Mouse (Mus musculus) CH12.LX (cell line): ENCODE measurements around the gene Hes2. TPM values are rescaled to one million over a fixed set of nuclear protein-coding genes. Genes with fewer than 3 reads are reported as not detected.

Experiments used
- DNase-seq: peaks from one replicate; pipeline ENCODE4 v3.0.0-alpha.2; 2013; ENCODE audit errors: extremely low read depth
- H3K27ac ChIP-seq: 2 replicates; pipeline ENCODE4 v1.5.1; 2012; ENCODE audit warnings: low read depth, mild to moderate bottlenecking, control low read depth, moderate library complexity; ENCODE audit not compliant: insufficient read depth
- H3K27me3 ChIP-seq: replicated peaks from 2 replicates; pipeline ENCODE3; 2012; ENCODE audit warnings: inconsistent platforms
- H3K36me3 ChIP-seq, 2 experiments: replicated peaks in 1 of 2; 2 replicates each; pipeline versions ENCODE3 to v1.6.1; 2012; ENCODE audit warnings: inconsistent platforms in 1 of 2, low read length in 1 of 2, mild to moderate bottlenecking in 1 of 2, mixed read lengths in 1 of 2, moderate library complexity in 1 of 2; ENCODE audit not compliant: control insufficient read depth in 1 of 2, insufficient read depth in 1 of 2
- H3K4me1 ChIP-seq, 2 experiments: 2 replicates each; pipeline ENCODE4 v1.6.1; 2012; ENCODE audit warnings: inconsistent platforms in 1 of 2, moderate library complexity in 1 of 2; ENCODE audit not compliant: insufficient read depth in 2 of 2, control insufficient read depth in 1 of 2
- H3K4me2 ChIP-seq: 2 replicates; pipeline ENCODE4 v1.6.1; 2012; ENCODE audit warnings: low read depth, mild to moderate bottlenecking, control low read depth; ENCODE audit not compliant: poor library complexity, insufficient read depth, severe bottlenecking
- H3K4me3 ChIP-seq, 3 experiments: fragments of 150-350 bp in 1 of 3; sonication (generic) in 1 of 3; replicated peaks in 1 of 3; 2 replicates each; pipeline versions ENCODE3 to v1.5.1; 2011 to 2012; ENCODE audit warnings: low read depth in 2 of 3, low read length in 2 of 3, mild to moderate bottlenecking in 2 of 3, moderate library complexity in 2 of 3, control low read depth in 1 of 3, improper control_type of control experiment in 1 of 3, inconsistent platforms in 1 of 3, mixed read lengths in 1 of 3; ENCODE audit not compliant: poor library complexity in 1 of 3
- H3K79me2 ChIP-seq: replicated peaks from 2 replicates; pipeline ENCODE4 v1.6.1; 2012; ENCODE audit warnings: mild to moderate bottlenecking, moderate library complexity; ENCODE audit not compliant: control insufficient read depth, poor library complexity, insufficient read depth, severe bottlenecking; ENCODE audit errors: extremely low read depth
- H3K9ac ChIP-seq: 2 replicates; pipeline ENCODE4 v1.6.1; 2012; ENCODE audit warnings: low read depth, mild to moderate bottlenecking, control low read depth, moderate library complexity; ENCODE audit not compliant: insufficient read depth
- H3K9me3 ChIP-seq: replicated peaks from 2 replicates; pipeline ENCODE3; 2012; ENCODE audit warnings: low read length, inconsistent platforms, mixed read lengths
- CHD1 ChIP-seq: IDR thresholded peaks from 2 replicates; pipeline ENCODE4 v1.6.1; 2012; ENCODE audit warnings: low read depth, low read length, improper control_type of control experiment, inconsistent platforms
- E2F4 ChIP-seq: IDR thresholded peaks from 2 replicates; pipeline ENCODE4 v1.6.1; 2011; ENCODE audit warnings: low read depth, low read length, improper control_type of control experiment; ENCODE audit not compliant: insufficient replicate concordance
- HCFC1 ChIP-seq: IDR thresholded peaks from 2 replicates; pipeline ENCODE4 v1.6.1; 2012; ENCODE audit warnings: low read depth, mild to moderate bottlenecking, inconsistent platforms, low read length, improper control_type of control experiment
- JUN ChIP-seq: IDR thresholded peaks from 2 replicates; pipeline ENCODE4 v1.6.1; 2011; ENCODE audit warnings: low read depth, mild to moderate bottlenecking, low read length, improper control_type of control experiment, moderate library complexity; ENCODE audit not compliant: insufficient read depth
- MAX ChIP-seq: IDR thresholded peaks from 2 replicates; pipeline ENCODE4 v1.6.1; 2011; ENCODE audit warnings: low read length, improper control_type of control experiment
- POLR2AphosphoS2 ChIP-seq: IDR thresholded peaks from 2 replicates; pipeline ENCODE4 v1.6.1; 2011; ENCODE audit warnings: low read depth, low read length, improper control_type of control experiment
- RAD21 ChIP-seq: IDR thresholded peaks from 2 replicates; pipeline ENCODE4 v1.6.1; 2011; ENCODE audit warnings: low read depth, mild to moderate bottlenecking, low read length, improper control_type of control experiment, moderate library complexity
- RCOR1 ChIP-seq: conservative IDR thresholded peaks from 2 replicates; pipeline ENCODE4 v1.6.1; 2012; ENCODE audit warnings: low read depth, mild to moderate bottlenecking, inconsistent platforms, low read length, improper control_type of control experiment
- SIN3A ChIP-seq: IDR thresholded peaks from 2 replicates; pipeline ENCODE4 v1.6.1; 2012; ENCODE audit warnings: low read length, improper control_type of control experiment, inconsistent platforms
- USF1 ChIP-seq: IDR thresholded peaks from 2 replicates; pipeline ENCODE4 v1.6.1; 2014; ENCODE audit warnings: low read depth, mild to moderate bottlenecking, inconsistent platforms, low read length, improper control_type of control experiment
- USF2 ChIP-seq: conservative IDR thresholded peaks from 2 replicates; pipeline ENCODE4 v1.6.1; 2011; ENCODE audit warnings: low read depth, low read length, improper control_type of control experiment
- ZKSCAN1 ChIP-seq: IDR thresholded peaks from 2 replicates; pipeline ENCODE4 v1.6.1; 2012; ENCODE audit warnings: low read depth, inconsistent platforms, low read length, improper control_type of control experiment, borderline replicate concordance
- dilution Hi-C: fragments of 300-500 bp; cut with MboI; formaldehyde crosslinking; loops from 2 replicates; pipeline ENCODE4 v1.14.3; 2020; ENCODE audit warnings: low sequenced_read_pairs; ENCODE audit not compliant: extremely low pct_unique_long_range_greater_than_20kb, extremely low pct_ligation_motif_present
- in situ Hi-C: fragments of 300-500 bp; cut with MboI; formaldehyde crosslinking; loops from 3 replicates; pipeline ENCODE4 v1.14.3; 2019; ENCODE audit warnings: low sequenced_read_pairs, low pct_ligation_motif_present, low pct_unique_long_range_greater_than_20kb, mixed read lengths
- polyA plus RNA-seq: library from polyadenylated mRNA; unstranded; fragments of >175 nt; gene quantifications from 2 replicates; pipeline ENCODE4 v1.2.1, GENCODE M21; 2012; ENCODE audit warnings: low read depth; ENCODE audit not compliant: insufficient read length
- total RNA-seq, 2 experiments: library from RNA; depleted of rRNA; stranded (reverse); fragments of 300-350 nt in 1 of 2; fragments of >200 nt in 1 of 2; gene quantifications; 2 replicates each; pipeline ENCODE4 v1.2.3; 2012 to 2014

Gene Hes2
- total and polyA plus RNA-seq, 3 experiments: not detected

- dilution Hi-C loops (no loop called here), in situ Hi-C loops (loop anchor here (5.0 to 10.0 kb wide), 2 partner anchors 118 to 261 kb away; partner anchors contain the start of gene Hes3)
- Histone ChIP-seq H3K4me1 (peaks cover 0 to 14% of the 10 kb centered on the region in 2 experiments; a peak in 3 of 4 replicates), H3K4me3 (no peak overlapping the region), H3K36me3 (no peaks in the 10 kb centered on the region), H3K79me2 (peaks cover 2% of the 10 kb centered on the region; the same call in 1 of the 2 replicates), H3K27ac (no peak overlapping the region), H3K4me2 (no peak overlapping the region), H3K9me3 (peaks cover 11% of the 10 kb centered on the region), H3K27me3 (peaks cover 17% of the 10 kb centered on the region), H3K9ac (no peak overlapping the region)
- TF ChIP-seq E2F4 (no peak), JUN (no peak), USF1 (no peak), USF2 (no peak), CHD1 (no peak), SIN3A (no peak), RAD21 (no peak), ZKSCAN1 (no peak), POLR2AphosphoS2 (no peak), HCFC1 (no peak)
- DNase-seq: no peak
These were observed 15.3 kb downstream of the Hes2 start for GRCm38 (mm10) chr4:152173956-152174355.

- H3K4me2 ChIP-seq: no peak overlapping the region
- no peak for TF ChIP-seq SIN3A
- dilution Hi-C loops: no loop called here
- H3K27ac ChIP-seq: no peak overlapping the region
- H3K9ac ChIP-seq: no peak overlapping the region; the same call in 1 of the 2 replicates
- H3K36me3 ChIP-seq: peaks cover 4 to 16% of the 10 kb centered on the region in 2 experiments
- H3K79me2 ChIP-seq: peaks cover 13% of the 10 kb centered on the region; the same call in 1 of the 2 replicates
- H3K4me1 ChIP-seq: peaks cover 0 to 31% of the 10 kb centered on the region in 2 experiments; a peak in 3 of 4 replicates
- no peaks in the 10 kb centered on the region for H3K27me3 ChIP-seq
- peaks cover 5% of the 10 kb centered on the region for H3K9me3 ChIP-seq
- H3K4me3 ChIP-seq: no peak overlapping the region
- no peak for DNase-seq
- in situ Hi-C loops: loop anchor here (5.0 to 10.0 kb wide), 2 partner anchors 36 to 258 kb away; no protein-coding TSS in a partner anchor
These were observed 18.0 kb downstream of the Hes2 start for GRCm38 (mm10) chr4:152176638-152177037.

DNA sequence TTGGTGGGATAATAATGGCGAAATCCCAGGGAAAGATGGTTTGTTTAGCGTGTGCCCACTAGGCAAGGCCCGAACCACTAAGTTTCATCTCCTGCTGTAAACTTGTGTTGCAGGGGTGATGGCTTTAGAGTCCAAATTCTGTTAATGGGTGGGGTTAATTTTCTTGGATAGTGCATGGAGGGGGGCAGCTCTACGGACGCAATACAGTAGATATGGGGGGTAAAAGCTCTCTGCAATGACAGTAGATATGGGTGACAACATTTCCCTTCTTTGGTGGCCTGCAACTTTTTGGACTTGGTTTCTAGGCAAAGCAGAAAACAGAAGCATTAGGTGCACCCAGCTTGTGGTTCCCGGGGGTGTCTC lies 18.5 kb downstream of the Hes2 start:
- TF ChIP-seq RCOR1 (no peak), MAX (no peak)
- no peak overlapping the region for H3K27ac ChIP-seq
- no peak for DNase-seq

More for the DNA sequence above, 18.5 kb downstream of the Hes2 start:
- Histone ChIP-seq H3K9me3 (peaks cover 4% of the 10 kb centered on the region), H3K4me3 (peak overlapping the region; percentile 50 to 86 (median 72)), H3K4me2 (peak overlapping the region; percentile 24), H3K4me1 (peaks cover 0 to 31% of the 10 kb centered on the region in 2 experiments; a peak in 3 of 4 replicates), H3K36me3 (peaks cover 4 to 20% of the 10 kb centered on the region in 2 experiments), H3K79me2 (peaks cover 13% of the 10 kb centered on the region; the same call in 1 of the 2 replicates), H3K9ac (peak overlapping the region; percentile 62), H3K27me3 (no peaks in the 10 kb centered on the region)
- in situ Hi-C loops: loop anchor here (5.0 to 10.0 kb wide), 2 partner anchors 35 to 258 kb away; no protein-coding TSS in a partner anchor
- dilution Hi-C loops: no loop called here
